Mouse (Mus musculus) bone marrow macrophage, adult 2 months (primary cell): ENCODE data around the gene Pla2g6.

Experiments
- CTCF ChIP-seq: IDR thresholded peaks from 2 replicates; pipeline ENCODE4 v1.5.1; 2012; ENCODE audit warnings: low read depth, mild to moderate bottlenecking, low read length, moderate library complexity
- POLR2A ChIP-seq: IDR thresholded peaks from 2 replicates; pipeline ENCODE4 v1.6.1; 2012; ENCODE audit warnings: mild to moderate bottlenecking, low read depth, low read length, borderline replicate concordance

DNA sequence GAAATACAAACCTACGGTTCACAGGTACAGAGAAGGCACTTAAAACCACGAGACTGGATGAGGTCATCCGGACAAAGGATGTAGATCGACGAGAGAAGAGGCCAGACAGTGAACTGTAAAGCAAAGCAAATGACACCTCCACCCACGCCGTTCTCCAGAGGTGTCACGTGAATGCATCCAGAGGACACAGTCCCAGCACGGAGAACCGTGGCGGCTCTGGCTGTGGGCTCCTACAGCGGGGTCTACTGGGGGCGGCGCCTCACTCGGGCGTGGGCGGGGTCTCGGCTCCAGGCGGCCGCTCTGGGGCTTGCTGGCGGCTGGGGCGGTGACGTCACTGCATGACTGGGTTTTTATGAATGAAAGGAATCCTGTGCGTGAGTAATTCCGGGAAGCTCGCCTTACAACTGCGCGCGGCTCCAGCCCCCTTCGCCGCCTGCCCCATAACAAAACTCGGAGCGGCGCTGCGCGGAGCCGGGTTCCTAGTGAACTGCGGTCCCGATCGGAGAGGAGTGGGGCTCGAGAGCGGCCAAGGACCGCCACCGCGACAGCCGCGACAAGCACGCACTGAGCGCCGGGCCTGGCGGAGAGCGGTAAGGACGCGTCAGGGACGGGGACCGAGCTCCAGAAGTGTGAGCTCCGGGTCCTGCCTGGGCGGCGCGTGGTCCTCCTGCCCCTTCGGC, 19.1 kb upstream of the Pla2g6 start:
- TF ChIP-seq POLR2A (no peak), CTCF (no peak)
